Mouse (Mus musculus): ENCODE data around the gene Cadps. TPM values are rescaled to one million over a fixed set of nuclear protein-coding genes. Genes with fewer than 3 reads are reported as not detected.

Cadps gene
- polyA plus RNA-seq, 2 experiments: 0.01 TPM; not detected in 1

DNA sequence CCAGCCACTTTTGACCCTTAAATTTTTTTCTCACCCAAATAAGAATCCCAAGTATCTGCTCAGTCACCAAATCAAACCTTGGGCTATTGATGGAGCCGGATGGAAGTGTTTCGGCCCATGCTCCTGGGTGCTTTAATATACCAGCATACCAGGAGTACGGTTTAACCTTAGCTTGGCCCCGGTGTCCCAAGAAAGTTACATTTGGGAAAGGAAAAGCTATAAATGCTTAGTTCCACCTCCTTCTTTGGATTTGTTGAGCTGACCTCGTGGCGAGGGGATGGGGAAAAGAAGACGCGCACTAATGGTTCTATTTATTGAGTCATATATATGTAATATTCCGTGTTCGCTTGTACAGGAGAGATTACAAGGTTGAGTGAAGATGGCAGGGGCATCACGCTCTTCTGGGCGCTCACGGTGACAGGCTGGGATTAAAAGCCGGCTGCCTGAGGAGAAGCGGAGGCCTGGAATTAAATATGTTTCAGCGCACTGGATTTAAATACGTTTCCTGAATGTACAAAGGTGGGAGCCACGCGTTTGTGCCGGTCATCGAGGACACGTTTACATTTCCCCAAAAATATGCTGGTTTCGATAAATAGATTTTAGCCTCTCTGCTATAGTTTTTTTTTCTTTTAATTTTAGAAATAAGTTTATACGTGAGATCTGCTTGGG, 481.0 kb downstream of the Cadps start:
- 5% methylated on average over 24 of the region's 24 CpGs for WGBS (ENCODE audit: insufficient replicate concordance)
- Histone ChIP-seq H3K36me3 (replicated peaks; ENCODE audit: control insufficient read depth, insufficient read depth, low read depth) (no peaks in the 10 kb centered on the region), H3K4me3 (ENCODE audit: insufficient read depth in 1 of 2, low read depth in 2 of 2, low read length in 2 of 2) (no peak overlapping the region), H3K9me3 (ENCODE audit: control insufficient read depth, low read length) (no peaks in the 10 kb centered on the region), H3K4me2 (ENCODE audit: low read depth) (no peak overlapping the region), H3K27ac (no peak overlapping the region), H3K27me3 (ENCODE audit: control insufficient read depth, insufficient read depth, low read length) (peaks cover 94% of the 10 kb centered on the region), H3K4me1 (replicated peaks; ENCODE audit: control insufficient read depth in 2 of 2, insufficient read depth in 2 of 2, low read length in 1 of 2) (no peaks in the 10 kb centered on the region), H3K9ac (replicated peaks) (no peak overlapping the region)
- TF ChIP-seq EP300 (IDR thresholded peaks at IDR 0.05; ENCODE audit: low read depth) (no peak), CTCF (IDR thresholded peaks at IDR 0.05; ENCODE audit: low read depth) (no peak)
- DNase-seq (ENCODE audit: low read depth in 3 of 3, low spot score in 3 of 3) (no peak), ATAC-seq (ENCODE audit: insufficient read depth) (no peak)

GRCm38 (mm10) chr14:12341075-12341788, 481.6 kb downstream of the Cadps start:
- TF ChIP-seq CTCF (IDR thresholded peaks at IDR 0.05; ENCODE audit: low read depth) (0 out of 2 replicates have a peak, but pooled peaks have one; percentile 15), EP300 (IDR thresholded peaks at IDR 0.05; ENCODE audit: low read depth) (no peak)
- no peaks in the 10 kb centered on the region for H3K4me1 ChIP-seq (replicated peaks; ENCODE audit: control insufficient read depth in 2 of 2, insufficient read depth in 2 of 2, low read length in 1 of 2)
- no peak overlapping the region for H3K4me3 ChIP-seq (ENCODE audit: insufficient read depth in 1 of 2, low read depth in 2 of 2, low read length in 2 of 2)
- ATAC-seq (ENCODE audit: insufficient read depth): no peak
- no peak overlapping the region for H3K4me2 ChIP-seq (ENCODE audit: low read depth)
- no peak overlapping the region for H3K27ac ChIP-seq
- H3K27me3 ChIP-seq (ENCODE audit: control insufficient read depth, insufficient read depth, low read length): peaks cover 90% of the 10 kb centered on the region
- H3K9me3 ChIP-seq (ENCODE audit: control insufficient read depth, low read length): no peaks in the 10 kb centered on the region
- under 1% methylated on average over 42 of the region's 42 CpGs for WGBS (ENCODE audit: insufficient replicate concordance)
- H3K9ac ChIP-seq (replicated peaks): no peak overlapping the region
- H3K36me3 ChIP-seq (replicated peaks; ENCODE audit: control insufficient read depth, insufficient read depth, low read depth): no peaks in the 10 kb centered on the region
- no peak for DNase-seq (ENCODE audit: low read depth in 3 of 3, low spot score in 3 of 3)

DNA sequence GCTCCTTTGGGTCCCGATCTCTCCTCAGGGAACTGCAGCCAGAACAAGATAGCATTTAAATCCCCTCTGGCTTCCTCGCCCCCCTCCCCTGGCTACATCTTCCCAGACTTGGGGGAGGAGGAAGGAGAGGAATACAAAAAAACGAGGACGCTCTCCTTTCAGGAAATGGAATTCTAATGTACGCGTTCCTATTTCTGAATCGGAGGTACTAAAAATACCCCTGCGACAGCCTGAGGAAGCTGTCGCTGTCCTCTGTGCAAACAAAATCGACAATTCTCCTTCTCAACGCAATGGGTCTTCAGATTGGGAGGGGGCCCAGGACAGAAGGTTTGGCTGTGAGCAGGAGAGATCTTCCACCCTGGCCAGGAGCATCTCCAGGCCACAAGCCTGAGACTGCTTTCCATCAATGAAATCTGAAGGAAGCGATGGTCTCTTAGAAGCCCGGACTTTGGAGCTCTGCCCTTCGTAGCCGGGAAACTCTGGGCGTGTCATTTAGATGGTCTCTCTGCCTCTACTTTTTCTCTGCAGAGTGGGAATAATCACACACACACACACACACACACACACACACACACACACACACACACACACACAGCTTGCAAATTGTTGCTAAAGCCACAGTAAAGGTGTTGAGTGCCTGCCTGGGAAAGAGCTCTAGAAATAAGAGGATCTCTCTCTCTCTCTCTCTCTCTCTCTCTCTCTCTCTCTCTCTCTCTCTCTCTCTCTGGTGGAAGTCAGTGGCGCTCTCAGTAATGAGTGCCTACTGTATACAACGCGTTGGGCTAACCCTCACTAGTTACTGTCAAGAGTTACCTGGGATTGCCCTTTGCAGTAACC, 482.4 kb downstream of the Cadps start:
- ATAC-seq (ENCODE audit: insufficient read depth) (no peak), DNase-seq (ENCODE audit: low read depth in 3 of 3, low spot score in 3 of 3) (no peak)
- Histone ChIP-seq H3K4me3 (ENCODE audit: insufficient read depth in 1 of 2, low read depth in 2 of 2, low read length in 2 of 2) (no peak overlapping the region), H3K36me3 (replicated peaks; ENCODE audit: control insufficient read depth, insufficient read depth, low read depth) (no peaks in the 10 kb centered on the region), H3K4me1 (replicated peaks; ENCODE audit: control insufficient read depth in 2 of 2, insufficient read depth in 2 of 2, low read length in 1 of 2) (no peaks in the 10 kb centered on the region), H3K9me3 (ENCODE audit: control insufficient read depth, low read length) (no peaks in the 10 kb centered on the region), H3K9ac (replicated peaks) (no peak overlapping the region), H3K4me2 (ENCODE audit: low read depth) (no peak overlapping the region), H3K27me3 (ENCODE audit: control insufficient read depth, insufficient read depth, low read length) (peaks cover 83% of the 10 kb centered on the region), H3K27ac (no peak overlapping the region)
- 1% methylated on average over 19 of the region's 19 CpGs for WGBS (ENCODE audit: insufficient replicate concordance)
- TF ChIP-seq CTCF (IDR thresholded peaks at IDR 0.05; ENCODE audit: low read depth): no peak
- no peak for TF ChIP-seq EP300 (IDR thresholded peaks at IDR 0.05; ENCODE audit: low read depth)

- no peaks in the 10 kb centered on the region for H3K36me3 ChIP-seq (replicated peaks; ENCODE audit: control insufficient read depth, insufficient read depth, low read depth)
- no peaks in the 10 kb centered on the region for H3K9me3 ChIP-seq (ENCODE audit: control insufficient read depth, low read length)
- no peak for ATAC-seq (ENCODE audit: insufficient read depth)
- TF ChIP-seq EP300 (IDR thresholded peaks at IDR 0.05; ENCODE audit: low read depth): no peak
- TF ChIP-seq CTCF (IDR thresholded peaks at IDR 0.05; ENCODE audit: low read depth): no peak
- H3K9ac ChIP-seq (replicated peaks): no peak overlapping the region
- H3K4me3 ChIP-seq (ENCODE audit: insufficient read depth in 1 of 2, low read depth in 2 of 2, low read length in 2 of 2): no peak overlapping the region
- H3K27ac ChIP-seq: no peak overlapping the region
- no peak for DNase-seq (ENCODE audit: low read depth in 3 of 3, low spot score in 3 of 3)
- H3K4me1 ChIP-seq (replicated peaks; ENCODE audit: control insufficient read depth in 2 of 2, insufficient read depth in 2 of 2, low read length in 1 of 2): no peaks in the 10 kb centered on the region
- WGBS (ENCODE audit: insufficient replicate concordance): 2% methylated on average over 10 of the region's 10 CpGs
- peaks cover 68% of the 10 kb centered on the region for H3K27me3 ChIP-seq (ENCODE audit: control insufficient read depth, insufficient read depth, low read length)
- no peak overlapping the region for H3K4me2 ChIP-seq (ENCODE audit: low read depth)
Measured at GRCm38 (mm10) chr14:12338811-12339565, 483.9 kb downstream of the Cadps start.

Measured in liver, embryonic 14.5 days (tissue).